Mouse (Mus musculus): ENCODE data around the gene Acacb.

DNA sequence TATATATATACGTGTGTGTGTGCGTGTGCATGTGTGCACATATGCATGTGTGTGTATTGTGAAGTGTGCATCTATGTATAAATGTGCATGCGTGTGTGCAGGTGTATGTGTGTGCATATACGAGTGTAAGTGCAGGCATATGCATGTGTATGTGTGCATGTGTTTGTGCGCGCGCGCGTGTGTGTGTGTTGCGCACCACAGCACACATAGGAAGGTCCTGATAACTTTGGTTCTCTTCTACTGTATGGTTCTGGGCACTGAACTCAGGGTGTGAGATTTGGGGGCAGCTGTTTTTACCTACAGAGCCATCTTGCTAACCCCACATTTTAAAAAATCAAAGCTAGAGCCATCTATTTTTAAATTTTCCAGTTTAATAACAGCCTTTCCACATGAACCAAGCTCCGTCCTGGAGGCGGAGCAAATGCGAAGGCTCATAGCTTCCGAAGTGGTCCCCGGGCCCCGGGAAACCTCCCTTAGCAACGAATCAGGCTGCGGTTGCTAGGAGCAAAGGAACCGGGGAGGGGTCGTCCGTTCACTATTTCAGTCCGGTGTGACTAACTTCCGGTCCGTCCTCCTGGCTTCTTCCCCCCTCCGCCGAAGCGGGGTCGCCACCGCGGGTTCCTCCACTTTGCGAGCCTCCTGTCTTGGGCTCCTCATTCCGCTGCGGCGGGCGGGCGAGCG is 46.5 kb upstream of the Acacb start:
- TF ChIP-seq CHD1 (IDR thresholded peaks at IDR 0.05; ENCODE audit: low read depth, low read length) (no peak), MAFK (IDR thresholded peaks at IDR 0.05; ENCODE audit: insufficient replicate concordance, low read length) (no peak), CHD2 (IDR thresholded peaks at IDR 0.05; ENCODE audit: low read length) (no peak), EP300 (IDR thresholded peaks at IDR 0.05; ENCODE audit: low read length) (no peak)
